Mouse (Mus musculus) adrenal gland, adult 8-10 months (tissue): ENCODE measurements around the gene Wfdc13. TPM values are rescaled to one million over a fixed set of nuclear protein-coding genes. Genes with fewer than 3 reads are reported as not detected.
"Not testable (repeated sequence)": the region's sequence is repeated elsewhere in the genome, so short reads cannot be mapped to it uniquely, and the experiment has no call there.

ENCODE experiments used
- DNase-seq: peaks from one replicate; pipeline ENCODE4 v3.0.0; 2022
- total RNA-seq, 4 experiments: library from RNA; stranded (reverse); gene quantifications; 2 replicates each; pipeline ENCODE4 v1.2.4; 2022

Gene Wfdc13
- total RNA-seq, 4 experiments from 2014 or later: not detected

DNA sequence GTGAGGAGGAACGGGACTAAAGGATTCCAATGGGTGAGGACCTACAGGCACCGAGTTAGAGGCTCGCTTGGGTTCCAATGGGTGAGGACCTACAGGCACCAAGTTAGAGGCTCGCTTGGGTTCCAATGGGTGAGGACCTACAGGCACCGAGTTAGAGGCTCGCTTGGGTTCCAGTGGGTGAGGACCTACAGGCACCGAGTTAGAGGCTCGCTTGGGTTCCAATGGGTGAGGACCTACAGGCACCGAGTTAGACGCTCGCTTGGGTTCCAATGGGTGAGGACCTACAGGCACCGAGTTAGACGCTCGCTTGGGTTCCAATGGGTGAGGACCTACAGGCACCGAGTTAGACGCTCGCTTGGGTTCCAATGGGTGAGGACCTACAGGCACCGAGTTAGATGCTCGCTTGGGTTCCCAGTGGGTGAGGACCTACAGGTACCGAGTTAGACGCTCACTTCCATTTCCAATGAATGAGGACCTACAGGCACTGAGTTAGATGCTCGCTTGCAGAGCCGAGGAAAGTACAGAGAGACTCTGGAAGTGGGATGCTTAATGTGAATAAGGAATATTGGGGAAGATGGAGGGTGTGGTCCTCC lies 31.4 kb downstream of the Wfdc13 start:
- not testable (repeated sequence) for DNase-seq

DNA sequence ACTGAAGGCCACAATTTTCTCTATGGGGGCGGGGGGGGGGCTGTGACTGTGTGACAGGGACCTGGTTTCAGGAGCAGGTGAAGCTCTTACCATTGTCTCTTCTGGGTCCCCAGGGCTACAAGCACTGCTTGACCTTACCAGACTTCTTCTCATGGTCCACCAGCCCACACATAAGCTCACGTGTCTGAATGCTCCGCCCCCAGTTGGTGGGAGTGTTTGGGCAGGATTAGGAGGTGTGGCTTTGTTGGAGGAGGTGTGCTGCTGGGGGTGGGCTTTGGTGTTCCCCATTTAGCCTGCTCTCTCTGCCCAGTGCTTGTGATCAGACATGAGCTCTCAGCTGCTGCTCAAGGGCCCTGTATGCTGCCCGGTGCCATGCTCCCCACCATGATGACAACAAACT lies 38.4 kb downstream of the Wfdc13 start:
- no peak for DNase-seq

DNA sequence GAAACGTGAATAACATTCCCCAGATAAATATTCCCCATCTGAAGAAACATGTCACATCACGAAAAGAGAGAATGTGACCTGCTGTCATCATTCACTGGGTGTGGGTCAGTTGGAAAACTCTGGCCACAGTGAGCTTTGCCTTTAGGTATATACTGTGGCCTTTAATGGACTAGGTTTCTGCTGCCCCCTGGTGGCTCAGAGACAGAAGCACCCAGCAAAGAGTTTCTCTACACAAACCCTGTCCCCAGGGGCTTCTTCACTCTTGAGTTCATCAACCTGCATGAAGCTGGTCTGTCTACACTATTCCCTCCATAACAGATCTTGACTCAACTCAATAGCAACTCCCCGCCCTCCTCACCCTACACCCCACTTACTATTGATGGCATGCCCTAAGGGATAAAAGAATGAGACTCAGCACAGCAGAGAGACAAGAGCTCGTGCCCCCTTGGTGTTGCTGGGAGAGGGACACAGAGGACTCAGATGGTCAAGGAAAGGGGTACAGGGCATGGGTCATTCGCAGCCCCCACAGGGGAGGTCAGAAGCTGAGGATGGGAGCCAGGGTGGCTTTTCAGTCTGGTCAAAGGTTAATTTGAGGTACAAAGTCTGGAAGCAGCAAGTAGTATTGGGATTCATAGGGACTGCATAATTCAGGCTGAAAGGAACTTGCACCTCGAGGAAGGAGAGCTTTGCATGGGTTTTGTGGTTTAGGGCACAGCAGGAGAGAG lies 41.1 kb downstream of the Wfdc13 start:
- no peak for DNase-seq

DNA sequence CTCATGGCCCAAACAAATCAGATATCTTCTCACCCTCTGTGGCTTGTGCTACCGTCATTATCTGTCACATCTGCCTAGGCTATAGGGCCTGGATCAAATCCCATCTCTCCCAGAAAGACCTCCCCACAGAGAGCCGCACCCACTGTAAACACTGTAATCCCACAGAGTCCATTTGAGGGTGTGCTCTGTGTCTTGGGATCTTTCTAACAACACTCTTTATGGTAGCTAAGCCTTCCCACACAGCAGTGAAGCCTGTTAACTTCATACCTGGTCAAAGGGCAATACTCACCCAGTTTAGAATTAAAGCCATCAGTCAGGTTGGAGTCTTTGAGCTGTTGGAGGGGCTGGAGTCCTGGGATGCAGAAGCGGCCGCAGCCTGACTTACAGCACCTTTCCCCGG lies 46.8 kb downstream of the Wfdc13 start:
- no peak for DNase-seq

DNA sequence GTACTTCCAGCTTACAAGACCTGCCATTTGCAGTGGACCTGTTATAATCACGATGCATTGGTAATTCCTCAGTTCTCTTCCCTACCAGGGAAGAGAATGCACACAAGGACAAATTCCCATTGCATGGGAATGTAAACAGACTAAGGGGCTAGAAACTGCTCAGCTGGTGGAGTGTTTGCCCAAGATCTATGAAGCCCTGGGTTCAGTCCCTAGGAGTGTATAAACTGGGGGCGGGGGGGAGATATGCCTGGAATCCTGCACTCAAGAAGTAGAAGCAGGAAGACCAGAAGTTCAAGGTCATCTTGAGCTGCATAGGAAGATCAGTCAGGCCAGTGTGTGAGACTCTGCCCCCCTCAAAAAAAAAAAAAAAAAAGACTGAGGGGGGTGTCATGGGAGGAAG lies 48.4 kb downstream of the Wfdc13 start:
- no peak for DNase-seq

DNA sequence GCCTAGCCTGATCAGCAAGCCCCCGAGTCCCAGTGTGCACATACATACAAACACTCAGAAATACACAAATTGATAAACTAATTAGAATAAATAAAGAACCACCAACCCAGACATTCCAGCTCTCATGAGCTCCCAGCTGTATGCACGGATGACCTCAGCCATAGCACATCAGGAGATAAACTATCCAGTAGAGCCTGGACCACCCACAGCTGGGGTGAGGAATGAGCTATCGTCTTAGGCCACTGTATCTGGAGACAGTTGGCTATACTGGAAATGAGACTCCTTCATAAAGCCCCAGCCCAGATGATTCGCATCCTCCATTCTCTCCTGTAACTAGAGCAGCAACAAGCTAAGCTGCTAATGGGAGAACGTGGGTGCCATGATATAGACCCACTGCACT lies 49.9 kb downstream of the Wfdc13 start:
- no peak for DNase-seq

DNA sequence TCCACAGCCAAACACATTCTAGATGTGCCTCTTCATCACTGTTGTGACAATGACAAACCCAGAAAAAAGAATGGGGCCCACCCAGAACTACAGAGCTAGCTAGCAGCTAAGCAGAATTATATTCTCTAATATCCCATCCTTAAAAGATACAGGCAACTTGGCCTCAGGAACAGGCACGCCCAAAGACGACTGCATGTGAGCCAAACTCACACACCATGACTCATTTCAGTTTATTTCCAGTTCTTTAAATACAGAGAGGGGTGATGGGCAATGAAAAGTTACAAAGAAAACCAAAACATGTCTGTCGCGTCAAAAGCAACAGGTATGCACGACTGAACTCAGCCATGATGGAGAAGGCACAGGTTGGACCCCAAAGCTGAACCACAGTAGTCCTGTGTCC lies 50.5 kb downstream of the Wfdc13 start:
- no peak for DNase-seq

Other genes with a start within 250 kb of the Wfdc13 start
- 100 to 1,000 TPM in 2 of 4 experiments, 10 to 100 TPM in 2; 89.0 to 114 (median 105) TPM for gene Sdc4, start 241.2 kb upstream of the Wfdc13 start, total RNA-seq
- 10 to 100 TPM; 26.2 to 34.8 (median 30.9) TPM for gene Sys1, start 228.1 kb upstream of the Wfdc13 start, total RNA-seq
- gene Gm20458, start 224.1 kb upstream of the Wfdc13 start, total RNA-seq: 1 to 10 TPM in 3 of 4 experiments, not detected in 1; 2.3 to 7.3 (median 4.6) TPM
- not detected for gene Trp53tg5, start 211.4 kb upstream of the Wfdc13 start, total RNA-seq
- gene Dbndd2, start 199.0 kb upstream of the Wfdc13 start, total RNA-seq: 10 to 100 TPM in 2 of 4 experiments, 1 to 10 TPM in 2; 5.4 to 18.3 (median 11.6) TPM
- gene Pigt, start 187.6 kb upstream of the Wfdc13 start, total RNA-seq: 10 to 100 TPM; 75.7 to 93.8 (median 88.6) TPM
- not detected for gene Wfdc2, start 122.7 kb upstream of the Wfdc13 start, total RNA-seq
- gene Spint3, start 111.6 kb upstream of the Wfdc13 start, total RNA-seq: not detected
- gene Wfdc6a, start 99.7 kb upstream of the Wfdc13 start, total RNA-seq: under 1 TPM; 0.38 to 0.77 (median 0.52) TPM
- not detected for gene Eppin, start 91.5 kb upstream of the Wfdc13 start, total RNA-seq
- not detected for gene Wfdc6b, start 71.6 kb upstream of the Wfdc13 start, total RNA-seq
- gene Wfdc8, start 71.5 kb upstream of the Wfdc13 start, total RNA-seq: under 1 TPM in 2 of 4 experiments, not detected in 2; 0.35 to 0.89 TPM
- gene Wfdc16, start 46.3 kb upstream of the Wfdc13 start, total RNA-seq: not detected
- not detected for gene Wfdc10, start 29.1 kb upstream of the Wfdc13 start, total RNA-seq
- not detected for gene Wfdc9, start 28.5 kb upstream of the Wfdc13 start, total RNA-seq
- not detected for gene Wfdc11, start 11.0 kb upstream of the Wfdc13 start, total RNA-seq
- gene Spint4, start 13.4 kb downstream of the Wfdc13 start, total RNA-seq: not detected
- gene Spint5, start 30.2 kb downstream of the Wfdc13 start, total RNA-seq: not detected
- gene Wfdc3, start 60.8 kb downstream of the Wfdc13 start, total RNA-seq: under 1 TPM; 0.31 to 0.71 (median 0.49) TPM
- 10 to 100 TPM; 35.2 to 52.1 (median 46.1) TPM for gene Dnttip1, start 60.9 kb downstream of the Wfdc13 start, total RNA-seq
- 1 to 10 TPM; 1.1 to 5.1 (median 2.0) TPM for gene Ube2c, start 84.8 kb downstream of the Wfdc13 start, total RNA-seq
- gene Tnnc2, start 94.9 kb downstream of the Wfdc13 start, total RNA-seq: not detected
- 10 to 100 TPM; 34.5 to 58.3 (median 46.7) TPM for gene Snx21, start 100.7 kb downstream of the Wfdc13 start, total RNA-seq
- 10 to 100 TPM; 32.9 to 46.5 (median 39.6) TPM for gene Acot8, start 119.8 kb downstream of the Wfdc13 start, total RNA-seq
- gene Zswim3, start 120.0 kb downstream of the Wfdc13 start, total RNA-seq: 1 to 10 TPM; 4.0 to 6.7 (median 5.7) TPM
- gene Zswim1, start 137.6 kb downstream of the Wfdc13 start, total RNA-seq: 10 to 100 TPM; 11.1 to 15.3 (median 13.4) TPM
- gene Spata25, start 143.4 kb downstream of the Wfdc13 start, total RNA-seq: under 1 TPM in 2 of 4 experiments, not detected in 2; 0.51 to 0.86 TPM
- gene Ctsa, start 147.8 kb downstream of the Wfdc13 start, total RNA-seq: 100 to 1,000 TPM; 103 to 166 (median 137) TPM
- gene Neurl2, start 148.3 kb downstream of the Wfdc13 start, total RNA-seq: 1 to 10 TPM in 3 of 4 experiments, under 1 TPM in 1; 0.90 to 4.9 (median 3.1) TPM
- 10 to 100 TPM; 26.0 to 57.3 (median 35.5) TPM for gene Pltp, start 172.6 kb downstream of the Wfdc13 start, total RNA-seq
- 10 to 100 TPM; 49.4 to 74.0 (median 65.6) TPM for gene Pcif1, start 194.2 kb downstream of the Wfdc13 start, total RNA-seq
- 10 to 100 TPM; 17.3 to 26.7 (median 20.3) TPM for gene Zfp335, start 226.7 kb downstream of the Wfdc13 start, total RNA-seq